Mouse (Mus musculus): Measurements from ENCODE around the gene Mpnd. TPM values are rescaled to one million over a fixed set of nuclear protein-coding genes. Genes with fewer than 3 reads are reported as not detected.

The Mpnd gene
- polyA plus RNA-seq, 1 experiment from 2014 or later, result 82.9 TPM

DNA sequence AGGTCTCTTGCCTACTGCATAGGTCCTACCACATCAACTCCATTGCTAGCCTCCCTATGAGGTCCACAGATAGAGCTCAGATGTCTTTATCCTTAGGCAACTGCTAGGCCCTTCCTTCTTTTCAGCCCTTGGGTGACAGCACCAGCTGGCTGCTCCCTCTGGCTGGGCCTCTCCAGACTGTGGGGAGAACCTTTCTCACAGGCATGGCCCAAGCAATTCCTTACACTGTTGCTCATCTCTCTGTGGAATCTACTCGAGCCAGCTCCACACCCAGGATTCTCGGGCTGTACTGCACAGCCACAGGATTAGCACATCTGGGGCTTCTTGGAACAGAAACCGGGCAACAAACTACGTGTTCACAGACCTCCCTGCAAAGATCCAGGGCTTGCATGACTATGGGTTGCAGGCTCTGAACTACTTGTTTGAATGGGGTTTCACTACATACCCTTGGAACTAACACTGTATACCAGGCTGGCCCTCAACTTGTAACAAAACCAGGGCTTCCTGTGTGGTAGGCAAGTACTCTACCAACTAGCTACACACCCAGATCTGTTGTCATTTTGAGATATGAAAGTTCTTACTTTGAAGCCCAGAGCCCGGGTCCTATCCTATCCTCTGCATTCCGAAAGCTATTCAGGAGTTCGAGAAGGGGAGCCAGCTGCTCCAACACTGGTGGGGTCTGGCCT, 28.7 kb downstream of the Mpnd start:
- Histone ChIP-seq H3K9ac (0 out of 2 replicates have a peak overlapping the region, but pooled peaks have one; percentile 97), H3K36me3 (peaks cover 44% of the 10 kb centered on the region), H3K27ac (0 out of 2 replicates have a peak overlapping the region, but pooled peaks have one; percentile 13), H3K9me3 (no peaks in the 10 kb centered on the region), H3K4me1 (peaks cover 54% of the 10 kb centered on the region), H3K27me3 (no peaks in the 10 kb centered on the region), H3K4me2 (0 out of 2 replicates have a peak overlapping the region, but pooled peaks have one; percentile 2), H3K4me3 (peak overlapping the region; percentile 88; the same call in 1 of the 2 replicates)
- 81% methylated on average over 7 of the region's 7 CpGs for WGBS
- ATAC-seq (ENCODE audit: insufficient number of reproducible peaks, low FRiP score, low TSS enrichment, low read depth), result no peak

DNA sequence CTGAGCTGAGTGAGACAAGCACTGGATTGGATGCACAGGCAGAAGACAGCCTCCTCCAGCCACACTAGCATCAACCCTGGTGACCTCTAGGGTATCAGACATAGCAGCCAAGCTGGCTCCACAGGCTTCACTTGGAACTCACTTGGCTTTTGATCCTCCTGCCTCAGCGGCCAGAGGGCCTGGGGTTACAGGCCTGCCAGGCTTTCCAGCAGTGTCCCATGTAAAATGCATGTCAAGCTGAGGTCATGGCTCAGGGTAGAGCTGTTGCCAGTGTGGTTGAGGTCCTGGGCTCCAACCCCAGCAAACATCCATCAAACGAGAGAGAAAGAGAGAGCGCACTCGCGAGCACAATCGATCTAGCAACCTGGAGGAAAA, 29.2 kb downstream of the Mpnd start:
- no peak for ATAC-seq (ENCODE audit: insufficient number of reproducible peaks, low FRiP score, low TSS enrichment, low read depth)
- peaks cover 39% of the 10 kb centered on the region for H3K36me3 ChIP-seq
- peak overlapping the region; percentile 88 for H3K4me3 ChIP-seq
- peak overlapping the region; percentile 97 for H3K9ac ChIP-seq
- H3K4me1 ChIP-seq, result peaks cover 54% of the 10 kb centered on the region
- no peaks in the 10 kb centered on the region for H3K27me3 ChIP-seq
- 84% methylated on average over 6 of the region's 6 CpGs for WGBS
- H3K4me2 ChIP-seq, result peak overlapping the region; percentile 49
- H3K9me3 ChIP-seq, result no peaks in the 10 kb centered on the region
- H3K27ac ChIP-seq, result 0 out of 2 replicates have a peak overlapping the region, but pooled peaks have one; percentile 13

DNA sequence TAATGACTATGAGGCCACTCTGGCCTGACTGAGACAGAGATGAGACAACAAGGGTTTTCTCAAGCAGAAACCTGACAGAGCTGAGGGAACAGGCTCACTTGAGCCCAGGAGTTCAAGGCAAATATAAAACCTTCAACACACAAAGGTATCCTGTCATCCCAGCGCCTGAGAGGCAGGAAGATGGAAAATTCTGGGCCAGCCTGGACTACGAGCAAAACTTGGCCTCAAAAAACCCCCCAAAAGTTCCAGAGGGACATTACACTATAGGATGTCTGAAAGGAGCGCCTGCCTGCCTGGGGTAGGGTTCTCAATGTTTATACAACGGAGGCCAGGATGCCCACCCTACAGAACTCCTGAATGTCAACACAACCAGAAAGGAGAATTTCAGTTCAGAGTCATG, 29.7 kb downstream of the Mpnd start:
- peak overlapping the region; percentile 49 for H3K4me2 ChIP-seq
- 0 out of 2 replicates have a peak overlapping the region, but pooled peaks have one; percentile 13 for H3K27ac ChIP-seq
- H3K27me3 ChIP-seq, result no peaks in the 10 kb centered on the region
- peaks cover 38% of the 10 kb centered on the region for H3K36me3 ChIP-seq
- 67% methylated on average over 4 of the region's 4 CpGs for WGBS
- H3K9ac ChIP-seq, result peak overlapping the region; percentile 97
- no peak for ATAC-seq (ENCODE audit: insufficient number of reproducible peaks, low FRiP score, low TSS enrichment, low read depth)
- peak overlapping the region; percentile 88 for H3K4me3 ChIP-seq
- H3K9me3 ChIP-seq, result no peaks in the 10 kb centered on the region
- H3K4me1 ChIP-seq, result peaks cover 54% of the 10 kb centered on the region

DNA sequence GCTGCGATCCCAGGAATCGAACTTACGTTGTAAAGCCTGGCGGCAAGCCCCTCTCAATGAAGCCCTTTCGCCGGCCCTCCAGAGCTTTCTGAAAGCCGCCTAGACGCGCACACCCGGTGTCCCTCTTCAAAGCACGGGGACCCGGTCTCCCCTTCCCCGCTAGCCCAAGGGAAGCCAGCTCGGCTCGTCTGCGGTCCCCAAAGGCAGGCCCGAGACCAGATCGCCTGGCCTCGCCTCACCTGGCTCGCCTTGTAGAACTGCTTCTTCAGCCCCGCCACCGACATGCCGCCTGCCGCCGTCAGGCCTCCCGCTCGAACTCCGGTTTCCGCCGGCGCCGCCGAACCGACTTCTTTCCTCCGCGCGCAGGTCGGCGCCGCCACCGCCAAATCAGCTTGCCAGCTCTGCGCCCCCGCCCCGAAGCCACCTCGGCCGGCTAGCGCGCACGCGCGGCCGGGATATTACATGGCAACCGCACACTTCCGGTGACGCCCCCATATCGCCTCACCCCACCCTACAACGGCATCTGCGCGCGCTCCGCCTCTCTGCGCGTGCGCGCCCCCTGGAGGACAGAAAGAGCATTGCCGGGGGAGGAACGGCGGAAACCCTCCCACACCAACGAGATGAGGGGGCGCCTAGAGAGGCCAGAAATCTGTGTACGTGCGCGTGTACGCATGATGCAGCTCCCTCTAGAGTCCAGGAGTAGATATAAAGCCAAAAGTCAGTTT, 30.8 kb downstream of the Mpnd start, which contains the start of gene Sh3gl1:
Gene Sh3gl1 (minus strand): TSS at position 460 of the 725 bp plus-strand sequence.
- peak; percentile 89 for ATAC-seq (ENCODE audit: insufficient number of reproducible peaks, low FRiP score, low TSS enrichment, low read depth)
- H3K4me1 ChIP-seq, result peaks cover 53% of the 10 kb centered on the region
- peaks cover 28% of the 10 kb centered on the region for H3K36me3 ChIP-seq
- H3K4me2 ChIP-seq, result peak within 1 kb of the TSS; percentile 49
- no peaks in the 10 kb centered on the region for H3K27me3 ChIP-seq
- H3K9me3 ChIP-seq, result no peaks in the 10 kb centered on the region
- H3K9ac ChIP-seq, result peak within 1 kb of the TSS; percentile 97
- under 1% methylated on average over 74 of the region's 74 CpGs for WGBS
- H3K27ac ChIP-seq, result peak within 1 kb of the TSS; percentile 94
- peak within 1 kb of the TSS; percentile 88 for H3K4me3 ChIP-seq

DNA sequence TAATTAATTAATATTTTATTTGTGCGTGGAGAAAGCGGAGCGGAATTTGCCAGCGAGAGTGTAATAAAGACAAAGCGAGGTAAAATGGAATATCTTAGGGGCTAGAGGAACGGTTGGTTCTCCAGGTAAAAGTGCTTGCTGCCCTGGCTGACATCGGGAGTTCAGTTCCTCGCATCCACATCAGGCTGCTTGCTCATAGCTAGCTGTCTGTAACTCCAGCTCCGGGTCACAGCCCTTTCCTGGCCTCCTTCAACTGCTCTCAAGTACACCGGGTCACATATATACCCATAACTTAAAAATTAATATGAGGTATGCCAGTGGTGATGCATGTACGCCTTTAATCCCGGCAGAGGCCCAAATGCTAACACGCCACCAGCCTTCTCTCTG, 31.4 kb downstream of the Mpnd start:
- peak overlapping the region; percentile 44 for H3K4me2 ChIP-seq
- no peaks in the 10 kb centered on the region for H3K27me3 ChIP-seq
- no peak for ATAC-seq (ENCODE audit: insufficient number of reproducible peaks, low FRiP score, low TSS enrichment, low read depth)
- peak overlapping the region; percentile 88 for H3K4me3 ChIP-seq
- H3K27ac ChIP-seq, result 0 out of 2 replicates have a peak overlapping the region, but pooled peaks have one; percentile 8
- H3K9ac ChIP-seq, result 0 out of 2 replicates have a peak overlapping the region, but pooled peaks have one; percentile 39
- H3K9me3 ChIP-seq, result no peaks in the 10 kb centered on the region
- peaks cover 27% of the 10 kb centered on the region for H3K36me3 ChIP-seq
- 36% methylated on average over 13 of the region's 13 CpGs for WGBS
- peaks cover 54% of the 10 kb centered on the region for H3K4me1 ChIP-seq

DNA sequence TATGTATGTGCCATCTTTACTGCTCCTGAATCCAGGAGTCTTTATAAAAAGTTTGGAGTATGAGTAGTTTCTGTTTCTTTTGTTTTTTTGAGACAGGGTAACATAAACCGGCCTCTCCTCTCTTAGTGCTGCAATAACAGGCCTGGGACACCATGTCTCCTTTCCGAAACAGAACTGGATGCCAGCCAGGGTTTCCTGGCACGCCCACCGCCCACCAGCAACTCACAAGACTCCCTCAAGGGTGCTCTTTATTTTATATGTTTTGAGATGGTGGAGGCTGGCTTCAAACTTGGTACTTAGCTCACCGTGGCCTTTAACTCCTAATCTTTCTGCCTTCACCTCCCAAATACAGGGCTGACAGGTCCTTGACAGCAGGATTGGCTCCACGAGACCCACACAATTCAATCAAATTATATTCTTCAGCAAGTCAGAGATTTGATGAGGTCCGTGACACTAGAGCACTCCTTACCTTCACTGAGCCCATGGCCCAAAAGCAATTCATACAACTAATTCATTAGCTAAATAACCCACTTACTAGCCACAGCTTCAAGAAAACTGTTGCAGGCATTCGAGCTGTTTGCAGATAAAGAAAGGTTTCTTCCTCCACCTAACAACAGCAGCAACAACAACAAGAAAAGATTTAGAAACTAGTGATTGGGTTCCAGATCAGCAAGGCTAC, 33.2 kb downstream of the Mpnd start:
- H3K4me1 ChIP-seq, result peaks cover 37% of the 10 kb centered on the region
- 78% methylated on average over 8 of the region's 8 CpGs for WGBS
- H3K27ac ChIP-seq, result no peak overlapping the region
- H3K4me3 ChIP-seq, result no peak overlapping the region
- H3K36me3 ChIP-seq, result peaks cover 15% of the 10 kb centered on the region; the same call in 1 of the 2 replicates
- ATAC-seq (ENCODE audit: insufficient number of reproducible peaks, low FRiP score, low TSS enrichment, low read depth), result no peak
- no peaks in the 10 kb centered on the region for H3K27me3 ChIP-seq
- no peak overlapping the region for H3K4me2 ChIP-seq
- H3K9me3 ChIP-seq, result no peaks in the 10 kb centered on the region
- H3K9ac ChIP-seq, result peak overlapping the region; percentile 20; the same call in 1 of the 2 replicates

DNA sequence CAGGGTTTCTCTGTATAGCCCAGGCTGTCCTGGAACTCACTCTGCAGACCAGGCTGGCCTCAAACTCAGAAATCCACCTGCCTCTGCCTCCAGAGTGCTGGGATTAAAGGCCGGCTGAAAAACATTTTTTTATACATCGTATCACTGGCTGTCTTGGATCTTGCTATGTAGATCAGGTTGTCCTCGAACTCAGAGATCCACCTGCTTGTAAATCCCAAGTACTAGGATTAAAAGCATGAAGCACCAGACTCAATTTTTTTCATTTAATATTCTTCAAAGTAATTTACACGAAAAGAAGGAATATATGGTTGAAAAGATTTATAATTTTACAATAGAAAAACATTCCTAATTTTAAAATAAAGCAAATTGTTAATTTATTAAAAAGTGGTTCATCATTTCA, 33.8 kb downstream of the Mpnd start:
- Histone ChIP-seq H3K9me3 (no peaks in the 10 kb centered on the region), H3K4me1 (peaks cover 31% of the 10 kb centered on the region), H3K36me3 (peaks cover 15% of the 10 kb centered on the region), H3K27ac (no peak overlapping the region), H3K27me3 (no peaks in the 10 kb centered on the region), H3K4me2 (peak overlapping the region; percentile 74; the same call in 1 of the 2 replicates), H3K4me3 (0 out of 2 replicates have a peak overlapping the region, but pooled peaks have one; percentile 87), H3K9ac (no peak overlapping the region)
- ATAC-seq (ENCODE audit: insufficient number of reproducible peaks, low FRiP score, low TSS enrichment, low read depth), result no peak
- 77% methylated on average over 4 of the region's 4 CpGs for WGBS

DNA sequence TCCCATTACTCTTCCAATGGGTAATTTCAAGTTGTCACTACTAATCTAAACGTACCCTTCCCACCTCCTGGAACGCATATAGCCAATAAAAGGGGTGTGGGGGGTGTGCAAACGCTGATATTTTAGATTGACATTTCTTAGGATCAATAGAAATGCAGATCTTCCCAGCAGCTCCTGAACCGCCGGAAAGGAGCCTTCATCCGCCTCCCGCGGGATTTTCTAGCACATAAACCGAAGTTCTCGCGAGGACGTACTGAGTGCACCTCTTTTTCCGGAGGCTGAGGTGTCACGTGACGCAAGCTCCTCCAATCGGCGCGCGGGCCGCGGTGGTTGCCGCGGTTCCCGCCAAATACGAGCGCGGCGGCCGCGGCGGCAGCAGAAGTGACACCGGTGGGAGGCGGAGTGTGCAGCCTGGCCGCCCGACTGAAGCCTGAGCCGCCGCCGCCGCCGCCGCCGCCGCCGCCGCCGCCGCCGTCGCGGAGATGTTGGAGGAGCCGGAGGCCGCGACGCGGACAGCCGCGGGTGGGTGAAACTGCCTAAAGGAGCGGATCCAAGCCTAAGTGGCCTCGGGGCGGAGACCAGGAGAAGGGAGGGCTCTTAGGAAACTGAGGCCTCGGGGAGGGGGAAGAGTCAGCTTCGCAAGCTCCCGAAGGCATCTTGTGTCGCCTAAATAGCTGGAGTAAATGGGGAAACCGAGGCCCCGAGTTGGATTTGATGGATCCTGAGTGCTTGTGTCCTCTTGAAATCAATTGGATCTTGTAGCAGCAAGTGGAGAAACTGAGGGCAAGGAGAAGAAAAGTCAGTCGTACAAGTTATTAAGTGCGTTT, 34.7 kb downstream of the Mpnd start, which contains the start of gene Chaf1a:
Gene Chaf1a (plus strand): TSS at position 410 of the 827 bp plus-strand sequence.
- no peaks in the 10 kb centered on the region for H3K9me3 ChIP-seq
- peak within 1 kb of the TSS; percentile 88 for H3K27ac ChIP-seq
- H3K4me2 ChIP-seq, result peak within 1 kb of the TSS; percentile 74
- H3K9ac ChIP-seq, result peak within 1 kb of the TSS; percentile 84
- ATAC-seq (ENCODE audit: insufficient number of reproducible peaks, low FRiP score, low TSS enrichment, low read depth), result peak; percentile 83
- H3K4me1 ChIP-seq, result peaks cover 22% of the 10 kb centered on the region
- under 1% methylated on average over 68 of the region's 68 CpGs for WGBS
- H3K27me3 ChIP-seq, result no peaks in the 10 kb centered on the region
- peak within 1 kb of the TSS; percentile 87 for H3K4me3 ChIP-seq
- peaks cover 19% of the 10 kb centered on the region for H3K36me3 ChIP-seq

DNA sequence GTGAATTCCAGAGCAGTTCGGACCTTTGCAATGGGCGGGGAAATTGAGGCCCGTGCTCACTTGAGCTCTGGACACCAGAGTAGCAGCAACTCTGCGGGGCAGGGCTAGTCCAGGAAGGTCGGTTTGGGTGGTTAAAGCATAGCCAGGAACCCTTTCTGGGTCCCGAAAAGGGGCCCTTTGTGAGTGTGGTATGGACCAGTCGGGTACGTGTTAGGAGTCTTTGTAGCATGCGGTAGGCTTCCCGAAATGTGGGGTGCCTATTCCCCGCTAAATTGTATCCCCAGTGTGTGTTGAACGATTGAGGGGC, 35.3 kb downstream of the Mpnd start:
- Histone ChIP-seq H3K36me3 (peaks cover 25% of the 10 kb centered on the region), H3K9me3 (no peaks in the 10 kb centered on the region), H3K27me3 (no peaks in the 10 kb centered on the region), H3K4me3 (peak overlapping the region; percentile 87), H3K4me2 (peak overlapping the region; percentile 74), H3K9ac (peak overlapping the region; percentile 84), H3K27ac (peak overlapping the region; percentile 88), H3K4me1 (peaks cover 19% of the 10 kb centered on the region)
- 1% methylated on average over 12 of the region's 12 CpGs for WGBS
- ATAC-seq (ENCODE audit: insufficient number of reproducible peaks, low FRiP score, low TSS enrichment, low read depth), result no peak

DNA sequence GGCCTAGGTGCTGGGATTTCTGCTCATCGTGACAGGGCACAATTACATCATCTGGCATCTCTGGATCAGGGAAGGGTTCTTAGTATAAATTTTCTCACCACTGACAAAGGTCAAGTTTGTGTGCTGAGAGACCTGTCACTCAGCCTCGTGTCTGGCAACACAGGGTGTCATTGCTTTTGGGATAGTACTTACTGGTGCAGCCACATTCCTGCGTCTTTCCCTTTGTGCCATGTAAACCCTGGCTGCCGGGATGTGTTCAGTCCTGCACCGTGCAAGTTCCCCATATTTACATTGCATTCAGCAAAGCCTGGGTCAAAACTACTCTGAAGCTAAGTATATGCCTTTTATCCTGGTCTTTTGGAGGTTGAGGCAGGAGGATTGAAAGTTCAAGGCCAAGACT, 45.9 kb downstream of the Mpnd start:
- H3K4me2 ChIP-seq, result no peak overlapping the region
- peaks cover 60% of the 10 kb centered on the region for H3K36me3 ChIP-seq
- H3K4me1 ChIP-seq, result no peaks in the 10 kb centered on the region
- ATAC-seq (ENCODE audit: insufficient number of reproducible peaks, low FRiP score, low TSS enrichment, low read depth), result no peak
- no peak overlapping the region for H3K9ac ChIP-seq
- H3K27me3 ChIP-seq, result no peaks in the 10 kb centered on the region
- H3K4me3 ChIP-seq, result no peak overlapping the region
- H3K27ac ChIP-seq, result peak overlapping the region; percentile 22; the same call in 1 of the 2 replicates
- no peaks in the 10 kb centered on the region for H3K9me3 ChIP-seq
- WGBS, result 80% methylated on average over 5 of the region's 5 CpGs

DNA sequence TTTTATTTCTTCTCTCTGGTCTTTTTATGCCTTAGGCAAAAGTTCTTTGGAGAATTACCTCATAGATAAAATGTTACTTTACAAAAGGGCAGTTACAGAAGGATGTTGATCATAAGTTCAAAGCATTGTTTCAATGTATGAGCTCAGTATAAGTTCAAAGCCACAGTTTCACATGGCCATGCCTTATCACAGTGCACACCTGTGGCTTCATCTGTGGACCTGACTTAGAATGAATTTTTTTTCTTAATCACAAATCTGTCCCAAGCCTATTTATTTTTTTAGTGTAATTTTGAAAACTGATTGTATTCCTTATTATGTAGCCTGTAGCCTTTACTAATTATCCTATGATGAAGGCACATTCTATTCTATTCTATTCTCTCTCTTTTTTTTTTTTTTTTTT, 49.4 kb downstream of the Mpnd start:
- Histone ChIP-seq H3K4me3 (no peak overlapping the region), H3K36me3 (peaks cover 59% of the 10 kb centered on the region), H3K27ac (no peak overlapping the region), H3K9me3 (no peaks in the 10 kb centered on the region), H3K9ac (no peak overlapping the region), H3K27me3 (no peaks in the 10 kb centered on the region), H3K4me1 (no peaks in the 10 kb centered on the region), H3K4me2 (no peak overlapping the region)
- ATAC-seq (ENCODE audit: insufficient number of reproducible peaks, low FRiP score, low TSS enrichment, low read depth), result no peak
